Mouse (Mus musculus) hindbrain, embryonic 10.5 days (tissue): Measurements from ENCODE around the gene Rgs19. TPM values are rescaled to one million over a fixed set of nuclear protein-coding genes. Genes with fewer than 3 reads are reported as not detected.
A peak's percentile ranks its signal among the peaks of the same experiment; 100 is the strongest.

Source experiments
- DNase-seq: peaks from one replicate; pipeline ENCODE4 v3.0.0-alpha.2; 2017; ENCODE audit warnings: low spot score
- H3K27ac ChIP-seq: fragments of 300-500 bp; sonication (generic); 2 replicates; pipeline ENCODE4 v1.5.1; 2016; ENCODE audit warnings: mild to moderate bottlenecking, moderate library complexity
- H3K27me3 ChIP-seq: fragments of 300-500 bp; sonication (generic); 2 replicates; pipeline ENCODE4 v1.6.1; 2016; ENCODE audit warnings: mild to moderate bottlenecking; ENCODE audit not compliant: poor library complexity, insufficient read depth, severe bottlenecking
- H3K36me3 ChIP-seq: fragments of 300-500 bp; sonication (generic); 2 replicates; pipeline ENCODE4 v1.6.1; 2016; ENCODE audit warnings: mild to moderate bottlenecking, moderate library complexity
- H3K4me1 ChIP-seq: fragments of 300-500 bp; sonication (generic); replicated peaks from 2 replicates; pipeline ENCODE4 v1.6.1; 2016; ENCODE audit warnings: mild to moderate bottlenecking
- H3K4me3 ChIP-seq: fragments of 300-500 bp; sonication (generic); 2 replicates; pipeline ENCODE4 v1.5.1; 2016; ENCODE audit warnings: mild to moderate bottlenecking, moderate library complexity
- H3K9me3 ChIP-seq: fragments of 300-500 bp; sonication (generic); 2 replicates; pipeline ENCODE4 v1.6.1; 2016; ENCODE audit warnings: mild to moderate bottlenecking, moderate library complexity
- WGBS: fragments of 180-500 bp; shearing (Covaris S2); methylation state at CpG from one replicate; pipeline ENCODE4 v1.1.7; 2016; 5-methylcytosine and 5-hydroxymethylcytosine counted together
- polyA plus RNA-seq: library from polyadenylated mRNA; unstranded; fragments of >200 nt; fragmentation: Nextera tagmentation; extraction: Ambion mirVana; gene quantifications from 2 replicates; pipeline ENCODE4 v1.2.1, GENCODE M21; 2016

Rgs19 gene
- polyA plus RNA-seq, 1 experiment from 2014 or later, result 69.1 TPM

DNA sequence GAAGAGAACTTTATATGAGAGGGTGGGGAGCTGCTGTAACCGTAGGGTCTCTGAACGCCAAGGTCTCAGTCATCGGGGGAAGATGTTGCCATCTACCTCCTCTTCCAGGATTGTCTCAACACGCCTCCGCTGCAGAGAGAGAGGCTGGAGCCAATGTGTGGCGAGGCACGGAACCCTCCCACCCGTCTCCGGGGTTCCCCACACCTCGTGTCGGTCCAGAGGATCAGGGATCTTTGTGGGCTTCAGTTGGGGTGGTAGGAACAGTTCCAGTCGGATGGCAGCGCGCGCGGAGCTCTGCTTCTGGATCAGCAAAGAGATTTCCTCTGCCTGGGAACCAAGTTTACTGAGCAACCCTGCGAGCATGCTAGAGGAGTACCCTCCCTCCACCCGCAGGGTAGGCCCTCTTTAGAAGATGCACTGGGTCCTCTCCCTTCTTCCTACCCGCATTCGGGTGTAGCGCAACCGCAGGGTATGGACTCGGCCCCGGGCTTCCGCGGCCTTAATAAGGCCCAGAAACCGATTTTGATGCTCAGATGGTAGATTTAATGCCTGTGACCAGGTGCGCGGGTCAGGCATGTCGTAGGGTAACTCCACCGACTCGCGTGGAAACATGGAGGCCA lies 3.1 kb upstream of the Rgs19 start:
- H3K27me3 ChIP-seq, result peaks cover 27% of the 10 kb centered on the region
- no peaks in the 10 kb centered on the region for H3K9me3 ChIP-seq
- no peaks in the 10 kb centered on the region for H3K36me3 ChIP-seq
- H3K27ac ChIP-seq, result no peak overlapping the region
- 71% methylated on average over 33 of the region's 33 CpGs for WGBS
- peaks cover 23% of the 10 kb centered on the region for H3K4me1 ChIP-seq
- no peak overlapping the region for H3K4me3 ChIP-seq
- DNase-seq, result no peak

DNA sequence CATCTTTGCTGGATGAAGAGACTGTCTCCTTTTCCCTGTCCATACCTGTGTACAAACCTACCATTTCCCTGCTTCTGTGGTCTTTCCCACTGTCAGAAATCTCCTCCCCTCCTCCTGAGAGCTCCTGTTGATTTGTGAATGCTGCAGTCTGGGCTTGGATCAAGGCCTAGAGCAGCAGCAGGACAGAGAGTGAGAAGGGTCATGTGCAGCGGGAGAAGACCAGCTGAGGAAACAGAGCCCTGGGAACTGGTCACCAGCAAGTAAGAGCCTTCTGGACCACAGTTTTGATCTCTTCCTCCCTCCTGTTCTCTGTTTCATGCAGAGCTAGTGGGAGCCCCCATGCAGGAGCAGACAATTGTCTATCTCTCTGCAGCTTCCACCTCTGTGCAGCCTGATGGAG lies 2.0 kb upstream of the Rgs19 start:
- Histone ChIP-seq H3K27me3 (peaks cover 27% of the 10 kb centered on the region), H3K4me3 (no peak overlapping the region), H3K4me1 (peaks cover 23% of the 10 kb centered on the region), H3K36me3 (peaks cover 4% of the 10 kb centered on the region), H3K27ac (no peak overlapping the region), H3K9me3 (no peaks in the 10 kb centered on the region)
- WGBS, result 76% methylated on average over 1 of the region's 1 CpGs
- no peak for DNase-seq

DNA sequence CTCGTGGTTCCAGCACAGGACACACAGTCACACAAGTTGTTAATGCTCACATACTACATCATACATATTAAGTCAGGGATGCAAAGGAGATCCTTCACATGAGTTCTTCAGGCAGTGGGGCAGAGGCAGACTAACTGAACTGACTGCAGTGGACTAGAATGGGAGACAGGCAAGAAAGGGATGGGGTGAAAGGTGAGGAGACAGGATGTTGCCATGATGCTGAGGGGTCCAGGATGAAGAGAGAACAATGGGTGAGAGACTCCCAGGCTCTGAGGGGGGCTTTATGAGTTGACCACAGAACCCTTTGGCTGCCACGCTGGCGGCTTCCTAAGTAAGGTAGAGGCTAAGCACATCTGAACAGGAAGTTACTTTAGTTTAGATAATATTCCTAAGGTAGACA lies 804 bp upstream of the Rgs19 start:
- H3K27me3 ChIP-seq, result peaks cover 27% of the 10 kb centered on the region
- peak overlapping the region; percentile 82 for H3K4me3 ChIP-seq
- peaks cover 15% of the 10 kb centered on the region for H3K36me3 ChIP-seq
- H3K27ac ChIP-seq, result no peak overlapping the region
- H3K4me1 ChIP-seq, result peaks cover 23% of the 10 kb centered on the region
- 87% methylated on average over 3 of the region's 3 CpGs for WGBS
- DNase-seq, result no peak
- H3K9me3 ChIP-seq, result no peaks in the 10 kb centered on the region

DNA sequence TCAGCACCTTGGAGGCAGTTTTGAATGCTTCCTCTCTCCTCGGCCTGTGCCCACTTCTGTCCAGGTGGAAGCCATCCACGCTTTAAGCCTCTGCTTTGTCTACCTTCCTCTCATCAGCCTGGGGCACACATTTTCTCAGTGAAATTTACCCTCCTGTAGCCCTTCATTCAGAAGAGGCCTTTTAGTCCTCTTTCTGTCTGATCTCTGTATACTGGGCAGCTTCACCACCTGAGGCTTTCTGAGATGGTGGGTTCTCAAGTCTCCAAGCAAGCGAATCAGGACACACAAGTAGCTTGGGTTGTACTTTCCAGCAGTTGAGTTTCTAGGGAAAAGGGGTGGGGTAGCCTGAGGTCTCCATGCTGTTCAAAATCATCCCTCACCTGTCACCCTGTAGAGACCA lies 1.5 kb downstream of the Rgs19 start:
- Histone ChIP-seq H3K27ac (no peak overlapping the region), H3K27me3 (peaks cover 25% of the 10 kb centered on the region), H3K36me3 (peaks cover 38% of the 10 kb centered on the region), H3K4me3 (peak overlapping the region; percentile 82), H3K4me1 (peaks cover 23% of the 10 kb centered on the region), H3K9me3 (no peaks in the 10 kb centered on the region)
- 91% methylated on average over 3 of the region's 3 CpGs for WGBS
- DNase-seq, result no peak

DNA sequence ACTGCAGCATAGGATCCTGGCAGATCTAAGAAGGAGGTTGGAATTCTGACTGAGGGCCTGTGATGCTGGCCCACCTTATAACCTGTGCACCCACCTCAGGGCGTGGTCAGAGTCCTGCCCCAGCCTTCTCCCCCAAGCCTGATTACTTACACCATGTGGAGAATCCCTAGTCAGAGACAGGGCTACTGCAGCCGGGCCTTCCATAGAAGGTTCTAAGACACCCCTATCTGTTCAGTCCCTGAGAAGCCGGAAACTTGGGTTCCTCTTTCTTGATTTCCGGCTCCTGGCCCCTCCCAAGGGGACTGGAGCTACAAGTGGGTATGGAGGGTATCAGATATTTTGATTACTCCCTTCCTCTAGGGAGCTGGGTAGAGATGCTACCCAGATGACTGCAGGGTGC lies 2.2 kb downstream of the Rgs19 start:
- DNase-seq, result no peak
- Histone ChIP-seq H3K27me3 (peaks cover 18% of the 10 kb centered on the region), H3K36me3 (peaks cover 45% of the 10 kb centered on the region), H3K4me1 (peaks cover 23% of the 10 kb centered on the region), H3K27ac (no peak overlapping the region), H3K9me3 (no peaks in the 10 kb centered on the region), H3K4me3 (no peak overlapping the region)
- 86% methylated on average over 4 of the region's 4 CpGs for WGBS

DNA sequence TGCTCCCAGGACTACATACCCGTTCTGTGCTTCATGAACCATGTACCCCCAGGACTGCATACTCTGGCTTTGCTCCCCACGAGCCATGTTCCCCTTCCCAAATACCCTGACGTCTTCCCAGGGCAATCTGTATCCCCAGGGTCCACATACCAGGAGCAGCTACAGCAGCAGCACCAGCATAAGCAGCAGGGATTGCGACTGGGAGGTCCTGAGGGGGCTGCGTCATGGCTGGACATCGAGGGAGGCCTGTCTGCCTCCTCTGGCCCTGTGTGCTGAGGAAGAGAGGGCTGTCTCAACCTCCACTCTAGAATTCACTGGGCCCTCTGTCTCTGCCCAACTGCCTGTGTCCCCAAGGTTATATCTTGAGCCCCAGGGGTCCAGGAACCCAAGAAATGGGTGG lies 2.7 kb downstream of the Rgs19 start:
- H3K36me3 ChIP-seq, result peaks cover 50% of the 10 kb centered on the region
- peaks cover 13% of the 10 kb centered on the region for H3K27me3 ChIP-seq
- no peak for DNase-seq
- 89% methylated on average over 6 of the region's 6 CpGs for WGBS
- peaks cover 23% of the 10 kb centered on the region for H3K4me1 ChIP-seq
- no peak overlapping the region for H3K4me3 ChIP-seq
- H3K9me3 ChIP-seq, result no peaks in the 10 kb centered on the region
- H3K27ac ChIP-seq, result no peak overlapping the region

DNA sequence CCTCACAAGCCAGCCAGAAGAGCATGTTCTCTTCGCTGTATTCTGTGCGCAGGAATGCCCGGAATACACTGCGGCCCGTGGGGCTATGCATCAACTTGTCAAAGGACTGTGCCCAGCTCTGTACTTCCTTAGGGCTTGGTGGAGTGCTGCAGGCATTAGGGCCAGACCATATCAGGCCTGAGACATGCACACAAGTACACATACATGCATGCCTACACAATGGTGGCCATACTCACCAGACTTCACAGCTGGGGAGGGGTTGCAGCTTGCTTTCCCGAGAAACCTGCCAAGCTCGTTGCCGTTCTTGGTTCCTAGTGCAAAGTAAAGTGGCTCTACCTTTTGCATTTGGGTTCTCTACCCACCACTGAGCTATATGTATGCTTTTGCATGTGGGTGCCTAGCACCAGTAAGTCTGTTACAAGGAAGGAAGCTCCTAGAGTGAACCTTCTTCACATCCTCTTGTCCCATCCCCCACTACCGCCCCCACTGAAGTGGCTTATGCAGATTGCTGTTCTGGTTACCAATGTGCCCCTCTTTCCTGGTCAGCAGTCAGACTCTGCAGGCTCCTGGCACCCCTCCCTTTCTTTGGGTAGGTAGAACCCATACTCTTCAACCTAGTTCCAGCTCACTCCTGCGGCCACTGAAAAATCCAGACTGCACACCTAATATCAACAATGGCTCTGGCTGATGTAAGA lies 4.2 kb downstream of the Rgs19 start:
- Histone ChIP-seq H3K36me3 (peaks cover 62% of the 10 kb centered on the region), H3K9me3 (no peaks in the 10 kb centered on the region), H3K27ac (no peak overlapping the region), H3K4me3 (no peak overlapping the region), H3K27me3 (0 out of 2 replicates have a peak, but pooled peaks cover under 1% of the 10 kb centered on the region), H3K4me1 (peaks cover 23% of the 10 kb centered on the region)
- WGBS, result 92% methylated on average over 10 of the region's 10 CpGs
- DNase-seq, result no peak

DNA sequence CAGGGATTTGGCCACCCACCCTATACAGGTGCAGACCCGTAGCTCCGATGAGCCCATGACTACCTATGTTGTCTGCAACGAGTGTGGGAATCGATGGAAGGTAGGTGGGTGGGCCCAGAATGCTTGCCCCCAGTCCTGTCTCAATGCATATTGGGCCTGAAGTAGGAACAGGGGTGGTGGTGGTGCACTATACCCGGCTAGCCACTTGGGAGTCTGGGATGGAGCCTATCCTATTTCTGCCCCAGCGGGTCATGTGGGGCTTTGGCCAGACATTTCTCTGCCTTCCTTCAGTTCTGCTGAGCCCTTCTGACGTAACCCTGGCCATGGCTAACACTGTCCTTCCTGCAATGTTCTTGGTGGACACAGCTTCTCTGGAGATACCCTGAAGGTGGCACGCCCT lies 6.2 kb downstream of the Rgs19 start:
- Histone ChIP-seq H3K4me1 (peaks cover 5% of the 10 kb centered on the region), H3K27me3 (no peaks in the 10 kb centered on the region), H3K36me3 (peaks cover 64% of the 10 kb centered on the region), H3K9me3 (no peaks in the 10 kb centered on the region), H3K4me3 (no peak overlapping the region), H3K27ac (no peak overlapping the region)
- peak; percentile 1 for DNase-seq
- WGBS, result 94% methylated on average over 8 of the region's 8 CpGs

DNA sequence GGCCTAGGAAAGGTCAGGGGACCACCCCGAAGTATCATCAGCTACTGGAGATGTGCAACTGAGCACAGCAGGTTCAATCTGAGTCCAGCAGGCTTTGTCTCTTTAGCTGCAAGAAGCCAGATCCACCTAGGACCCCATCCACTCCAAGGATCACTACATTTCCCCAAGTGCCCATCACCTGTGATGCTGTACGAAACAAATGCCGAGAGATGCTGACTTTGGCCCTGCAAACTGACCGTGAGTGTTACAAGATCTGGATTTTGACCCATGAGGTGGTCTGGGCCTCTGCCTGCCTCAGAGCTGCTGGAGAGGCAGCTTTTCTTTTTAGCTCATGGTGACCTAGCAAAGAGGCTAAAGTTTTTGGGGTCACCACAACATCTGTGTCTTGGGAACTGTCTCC lies 8.1 kb downstream of the Rgs19 start:
- WGBS, result 97% methylated on average over 4 of the region's 4 CpGs
- DNase-seq, result no peak
- Histone ChIP-seq H3K27me3 (0 out of 2 replicates have a peak, but pooled peaks cover 5% of the 10 kb centered on the region), H3K9me3 (no peaks in the 10 kb centered on the region), H3K4me3 (no peak overlapping the region), H3K36me3 (peaks cover 60% of the 10 kb centered on the region), H3K4me1 (peaks cover 7% of the 10 kb centered on the region), H3K27ac (no peak overlapping the region)

DNA sequence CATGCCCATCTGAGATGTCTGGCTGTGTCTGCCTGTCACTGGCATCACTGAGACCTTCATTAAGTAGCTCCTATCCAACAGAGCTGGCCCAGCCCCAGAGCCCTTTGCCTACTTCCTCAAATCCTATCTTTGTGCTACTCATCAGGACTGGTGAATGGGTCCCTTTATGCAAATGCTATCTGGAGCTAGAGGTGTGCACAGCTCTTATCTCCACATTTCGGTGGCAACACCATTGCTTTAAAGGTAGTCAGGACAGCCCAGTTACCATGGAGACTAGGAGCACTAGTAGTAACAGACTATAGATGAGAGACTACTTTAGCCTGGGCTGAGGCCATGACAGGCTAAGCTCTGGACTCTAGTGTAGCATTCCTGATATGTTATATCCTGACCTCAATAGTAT lies 9.1 kb downstream of the Rgs19 start:
- Histone ChIP-seq H3K27me3 (0 out of 2 replicates have a peak, but pooled peaks cover 6% of the 10 kb centered on the region), H3K36me3 (peaks cover 51% of the 10 kb centered on the region), H3K27ac (no peak overlapping the region), H3K9me3 (no peaks in the 10 kb centered on the region), H3K4me1 (peaks cover 15% of the 10 kb centered on the region), H3K4me3 (no peak overlapping the region)
- no peak for DNase-seq
- WGBS, result 88% methylated on average over 1 of the region's 1 CpGs

DNA sequence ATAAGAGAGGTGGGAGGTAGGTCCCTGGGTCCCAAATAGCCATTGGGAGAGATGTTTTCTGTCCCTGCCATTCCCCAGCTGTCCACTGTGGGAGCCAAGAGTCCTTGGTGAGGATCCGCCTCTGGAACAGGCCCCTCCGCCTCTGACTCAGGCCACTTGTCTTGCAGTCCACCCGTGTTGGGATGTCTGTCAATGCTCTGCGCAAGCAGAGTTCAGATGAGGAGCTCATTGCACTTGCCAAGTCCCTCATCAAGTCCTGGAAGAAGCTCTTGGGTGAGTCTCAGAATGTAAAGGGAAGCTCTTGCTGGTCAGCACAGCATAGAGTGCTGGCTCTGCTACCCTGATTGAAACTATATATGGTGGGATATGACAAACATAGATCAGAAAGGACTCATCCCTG lies 10.4 kb downstream of the Rgs19 start:
- Histone ChIP-seq H3K27ac (no peak overlapping the region), H3K36me3 (peaks cover 37% of the 10 kb centered on the region), H3K9me3 (no peaks in the 10 kb centered on the region), H3K4me3 (no peak overlapping the region), H3K4me1 (peaks cover 24% of the 10 kb centered on the region), H3K27me3 (0 out of 2 replicates have a peak, but pooled peaks cover 6% of the 10 kb centered on the region)
- no peak for DNase-seq
- 63% methylated on average over 4 of the region's 4 CpGs for WGBS

DNA sequence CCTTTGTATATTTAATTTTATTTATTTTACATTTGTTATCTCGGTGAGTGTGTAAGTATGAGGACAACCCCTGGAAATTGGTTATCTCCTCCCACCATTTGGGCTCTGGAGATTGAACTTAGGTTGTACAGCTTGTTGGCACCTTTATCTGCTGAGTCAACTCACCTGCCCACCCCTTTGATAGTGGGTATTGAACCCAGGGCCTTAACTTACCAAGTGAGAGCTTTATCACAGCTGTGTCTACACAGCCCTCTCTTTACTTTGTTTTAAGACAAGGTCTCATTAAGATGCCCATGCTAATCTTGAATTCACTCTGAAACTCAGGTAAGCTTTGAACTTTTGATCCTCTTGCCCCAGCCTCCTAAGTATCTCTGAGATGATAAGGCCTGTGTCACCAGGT lies 11.8 kb downstream of the Rgs19 start:
- 97% methylated on average over 1 of the region's 1 CpGs for WGBS

DNA sequence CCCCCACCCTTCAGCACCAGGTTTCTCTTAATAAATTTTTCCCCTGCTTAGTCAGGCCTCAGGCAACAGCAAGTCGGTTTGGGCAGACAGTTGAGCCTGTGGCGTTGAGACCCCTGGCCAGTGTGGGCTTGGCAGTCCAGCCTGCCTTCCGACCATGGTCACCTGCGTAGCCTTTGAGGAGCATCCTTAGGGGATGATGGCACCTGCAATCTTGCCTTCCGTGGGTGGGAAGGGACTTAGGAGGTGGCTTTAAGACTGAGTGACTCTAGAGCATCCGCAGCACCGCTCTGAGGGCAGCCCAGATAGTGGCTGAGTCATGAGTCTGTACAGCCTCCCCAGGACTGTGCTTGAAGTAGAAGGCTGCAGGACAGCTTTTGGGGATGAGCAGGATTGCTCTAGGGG lies 13.1 kb downstream of the Rgs19 start:
- Histone ChIP-seq H3K4me1 (peaks cover 41% of the 10 kb centered on the region), H3K4me3 (peak overlapping the region; percentile 65), H3K36me3 (peaks cover 11% of the 10 kb centered on the region), H3K27me3 (0 out of 2 replicates have a peak, but pooled peaks cover 6% of the 10 kb centered on the region), H3K27ac (peak overlapping the region; percentile 91), H3K9me3 (no peaks in the 10 kb centered on the region)
- no peak for DNase-seq
- 23% methylated on average over 7 of the region's 7 CpGs for WGBS

More for the DNA sequence above, 11.8 kb downstream of the Rgs19 start:
- H3K27ac ChIP-seq, result no peak overlapping the region
- no peak overlapping the region for H3K4me3 ChIP-seq
- DNase-seq, result no peak
- 0 out of 2 replicates have a peak, but pooled peaks cover 6% of the 10 kb centered on the region for H3K27me3 ChIP-seq
- H3K4me1 ChIP-seq, result peaks cover 29% of the 10 kb centered on the region
- no peaks in the 10 kb centered on the region for H3K9me3 ChIP-seq
- peaks cover 23% of the 10 kb centered on the region for H3K36me3 ChIP-seq
